Mouse (Mus musculus): ENCODE results near the gene Golt1b. TPM values are rescaled to one million over a fixed set of nuclear protein-coding genes. Genes with fewer than 3 reads are reported as not detected.
A peak's percentile ranks its signal among the peaks of the same experiment; 100 is the strongest.

The Golt1b gene
- total RNA-seq, 2 experiments from 2014 or later, result 32.5 to 35.0 TPM

DNA sequence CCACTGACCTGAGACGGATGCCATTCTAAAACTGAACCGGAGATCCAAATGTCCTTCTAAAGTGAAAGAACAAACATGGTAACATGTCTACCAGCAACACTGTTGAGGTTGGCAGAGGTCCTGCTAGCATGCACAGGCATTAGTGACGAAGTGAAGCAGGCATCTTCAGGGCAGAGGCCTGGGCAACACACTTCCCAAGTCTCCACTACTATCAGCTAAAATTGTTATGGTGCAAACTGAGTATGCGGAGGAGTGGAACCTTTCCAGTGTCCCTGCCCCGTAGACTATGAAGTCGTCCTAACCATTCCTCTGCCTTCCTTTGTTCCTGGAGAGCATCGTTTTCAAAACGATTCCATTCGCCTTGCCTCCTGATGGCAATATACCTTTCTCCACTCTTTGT, 2.5 kb upstream of the Golt1b start:
- no peak for DNase-seq

DNA sequence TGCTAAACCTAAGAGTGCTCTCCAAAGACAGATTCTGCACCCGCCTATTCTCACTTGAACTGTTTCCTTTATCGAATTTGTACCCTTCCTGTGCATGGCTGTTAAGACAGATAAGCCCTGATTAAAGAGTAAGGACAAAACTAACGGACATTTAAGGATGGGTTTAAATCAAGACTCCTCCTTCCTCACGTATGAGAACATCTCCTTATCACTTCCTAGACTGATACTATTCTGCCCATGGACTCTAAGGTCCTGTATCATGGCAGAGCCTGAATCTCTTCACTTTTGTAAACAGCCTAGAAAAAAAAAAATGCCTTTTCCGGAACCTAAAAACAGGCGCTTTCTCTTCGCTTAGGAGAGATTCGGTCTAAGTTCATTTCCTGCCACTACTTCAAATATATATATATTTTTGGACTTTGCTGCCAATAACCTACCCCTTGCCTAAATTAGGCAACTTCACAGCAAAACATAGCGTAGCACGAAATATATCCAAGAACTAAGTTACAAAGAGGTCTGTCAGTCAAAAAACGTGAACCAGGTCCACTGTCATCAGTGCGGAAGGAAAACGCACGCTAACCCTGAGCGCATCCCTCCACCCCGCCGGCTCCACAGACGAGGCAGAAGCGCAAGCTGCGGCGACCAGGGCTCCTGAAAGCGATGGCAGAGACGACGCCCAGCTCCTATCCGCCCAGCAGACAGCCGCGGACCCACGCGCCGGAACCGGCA, 573 bp upstream of the Golt1b start:
- no peak for DNase-seq

DNA sequence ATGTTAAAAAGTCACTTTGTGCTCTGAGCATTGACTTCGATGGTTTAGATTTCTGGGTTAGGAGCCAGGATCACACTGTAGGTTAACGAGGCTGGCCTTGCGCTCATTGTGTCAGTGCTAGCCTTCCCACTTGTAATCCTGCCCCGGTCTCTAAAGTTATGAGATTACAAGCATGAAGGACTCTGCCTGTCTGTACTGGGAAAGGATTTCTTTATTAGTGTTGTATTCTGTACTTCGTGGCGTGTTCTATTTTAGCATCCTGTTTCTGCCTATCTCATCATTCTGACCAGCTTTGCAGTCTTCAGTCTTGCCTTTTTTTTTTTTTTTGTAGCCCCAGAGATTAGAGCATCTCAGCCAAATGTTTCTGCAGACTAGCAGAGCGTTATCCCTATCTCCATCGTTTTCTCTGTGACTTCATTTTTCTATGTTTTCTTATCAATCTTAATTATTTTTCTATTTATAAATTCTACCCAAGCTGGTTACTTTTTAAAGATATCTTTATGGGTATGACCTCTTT, 792 bp downstream of the Golt1b start:
- no peak for DNase-seq

- no peak for DNase-seq
These were observed 2.1 kb downstream of the Golt1b start for GRCm38 (mm10) chr6:142389101-142389500.

DNA sequence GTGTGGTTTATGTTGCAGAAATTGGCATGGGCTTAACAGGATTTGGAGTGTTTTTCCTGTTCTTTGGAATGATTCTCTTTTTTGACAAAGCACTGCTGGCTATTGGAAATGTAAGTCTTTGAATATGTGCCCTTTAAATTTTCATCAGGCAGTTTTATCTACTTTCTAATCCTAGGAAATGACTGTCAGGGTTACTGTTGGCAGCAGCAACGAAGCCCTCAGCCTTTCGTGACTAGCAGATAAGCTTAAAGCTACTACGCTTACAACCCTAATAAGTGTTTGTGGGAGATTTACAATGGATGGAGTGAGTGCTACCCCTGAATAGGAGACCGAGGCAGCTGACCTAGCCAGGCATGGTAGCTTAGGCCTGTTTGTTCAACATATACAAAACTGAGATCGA, 5.3 kb downstream of the Golt1b start:
- no peak for DNase-seq

GRCm38 (mm10) chr6:142394669-142395068, 7.6 kb downstream of the Golt1b start:
- DNase-seq, result peak; percentile 47

DNA sequence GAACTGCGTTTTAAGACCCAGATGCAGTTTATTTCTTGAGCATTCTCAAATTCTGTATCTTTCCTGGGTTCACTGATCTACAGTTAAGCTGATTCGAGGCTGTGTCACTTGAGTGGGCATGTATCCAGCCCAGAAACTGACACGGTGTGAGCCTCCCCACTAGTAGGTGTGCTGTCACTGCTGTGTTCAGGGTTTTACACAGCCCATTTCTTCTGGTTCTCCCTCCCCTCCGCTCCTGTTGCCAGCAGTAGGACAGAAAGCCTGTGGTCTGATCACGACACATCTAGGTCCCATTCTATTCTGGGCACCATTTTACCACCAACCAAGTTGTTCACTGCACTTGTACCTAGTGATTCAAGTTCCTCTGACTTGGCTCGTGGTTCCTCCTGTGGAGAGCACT, 8.7 kb downstream of the Golt1b start:
- no peak for DNase-seq

DNA sequence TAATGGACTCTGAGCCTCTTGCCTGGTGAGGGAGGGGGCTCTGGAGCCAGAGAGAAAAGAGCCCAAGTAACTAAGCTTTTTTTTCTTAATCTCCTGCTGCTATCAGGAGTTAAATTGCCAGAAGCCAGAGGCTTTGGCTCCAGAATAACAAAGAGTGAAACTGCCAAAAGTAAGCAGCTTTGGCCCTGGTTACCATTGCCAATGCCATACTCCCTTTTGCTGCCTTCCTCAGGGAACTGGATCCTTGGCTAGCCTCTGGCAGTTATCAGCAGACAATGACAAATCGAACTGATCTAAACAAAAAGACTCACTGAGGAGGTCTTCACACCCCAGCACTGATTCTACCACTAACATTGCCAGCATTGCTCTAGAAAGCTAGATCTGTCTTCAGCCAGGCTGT, 24.1 kb downstream of the Golt1b start:
- DNase-seq, result peak; percentile 14

GRCm38 (mm10) chr6:142412906-142413491, 26.0 kb downstream of the Golt1b start, which contains the start of gene Spx:
TSS of gene Spx (plus strand) at chr6:142413441.
- DNase-seq, result no peak

DNA sequence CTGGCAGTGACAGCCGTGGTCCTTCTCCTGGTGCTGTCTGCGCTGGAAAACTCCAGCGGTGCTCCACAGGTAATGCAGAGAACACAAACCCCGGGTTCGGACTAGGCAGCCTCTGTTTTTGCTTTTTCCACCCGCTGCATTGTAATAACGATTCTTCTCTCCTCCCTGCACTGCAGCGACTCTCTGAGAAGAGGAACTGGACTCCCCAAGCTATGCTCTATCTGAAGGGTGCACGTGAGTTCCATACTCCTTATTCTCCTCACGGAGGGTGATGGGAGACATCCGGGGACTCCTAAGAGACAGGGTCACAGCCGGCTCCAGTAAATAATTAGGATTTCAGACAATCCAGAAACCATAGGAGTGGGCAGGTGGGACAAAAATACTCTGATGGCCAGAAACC, 26.8 kb downstream of the Golt1b start:
- no peak for DNase-seq

GRCm38 (mm10) chr6:142414597-142414996, 27.6 kb downstream of the Golt1b start:
- no peak for DNase-seq

DNA sequence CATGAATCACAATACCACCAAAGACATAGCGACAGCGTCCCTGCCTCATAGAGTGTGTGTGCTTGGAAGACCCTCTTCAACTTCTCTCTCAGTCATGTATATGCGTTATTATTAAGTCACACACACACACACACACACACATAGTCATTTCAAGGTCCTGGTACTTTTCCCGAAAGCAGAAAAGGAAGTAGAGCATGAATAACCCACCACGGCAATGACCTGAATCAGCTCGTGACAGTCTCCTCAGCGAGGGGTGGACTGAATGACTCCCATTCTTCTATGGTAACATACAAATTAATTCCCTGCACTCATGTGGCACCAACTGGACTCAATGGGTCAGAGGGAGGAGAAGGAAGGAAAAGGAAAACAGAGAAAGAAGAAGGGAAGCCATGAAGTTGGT, 38.0 kb downstream of the Golt1b start:
- no peak for DNase-seq

GRCm38 (mm10) chr6:142429072-142429471, 42.1 kb downstream of the Golt1b start:
- DNase-seq, result no peak

- peak; percentile 15 for DNase-seq
These were observed 64.4 kb downstream of the Golt1b start for GRCm38 (mm10) chr6:142451381-142451780.

- DNase-seq, result no peak
These were observed 66.3 kb downstream of the Golt1b start for GRCm38 (mm10) chr6:142453311-142453710.

Other genes with a start within 250 kb of the Golt1b start
- under 1 TPM in 1 of 2 experiments, not detected in 1; 0.76 TPM for gene Slco1a6, start 178.7 kb upstream of the Golt1b start, total RNA-seq (2021)
- gene Iapp, start 88.8 kb upstream of the Golt1b start, total RNA-seq (2021), result not detected
- not detected for gene Slco1a5, start 64.2 kb upstream of the Golt1b start, total RNA-seq (2021)
- gene Pyroxd1, start 41.6 kb upstream of the Golt1b start, total RNA-seq (2021), result 10 to 100 TPM in 1 of 2 experiments, 1 to 10 TPM in 1; 9.6 to 14.7 TPM
- 10 to 100 TPM; 13.9 to 17.8 TPM for gene Recql, start 134 bp upstream of the Golt1b start, total RNA-seq (2021)
- under 1 TPM in 1 of 2 experiments, not detected in 1; 0.18 TPM for gene Spx, start 26.2 kb downstream of the Golt1b start, total RNA-seq (2021)
- 10 to 100 TPM in 1 of 2 experiments, 1 to 10 TPM in 1; 9.9 to 42.7 TPM for gene Gys2, start 85.9 kb downstream of the Golt1b start, total RNA-seq (2021)
- 100 to 1,000 TPM; 483 to 579 TPM for gene Ldhb, start 120.7 kb downstream of the Golt1b start, total RNA-seq (2021)
- 10 to 100 TPM; 22.2 to 23.9 TPM for gene Kcnj8, start 184.4 kb downstream of the Golt1b start, total RNA-seq (2021)

All from adrenal gland, postnatal 10 days (tissue).